Mouse (Mus musculus) right cerebral cortex, adult 18-20 months (tissue): Measurements from ENCODE around the gene Dnase2b.

Experiments used
- DNase-seq: peaks from one replicate; pipeline ENCODE4 v3.0.0; 2022; ENCODE audit warnings: mixed read lengths

The Dnase2b gene

GRCm38 (mm10) chr3:146567884-146568530, 47.4 kb downstream of the Dnase2b start:
- peak; percentile 55 for DNase-seq

GRCm38 (mm10) chr3:146567366-146567765, 48.0 kb downstream of the Dnase2b start:
- no peak for DNase-seq

GRCm38 (mm10) chr3:146565065-146565411, 50.4 kb downstream of the Dnase2b start:
- no peak for DNase-seq

- DNase-seq: peak; percentile 69
These were observed 50.9 kb downstream of the Dnase2b start for GRCm38 (mm10) chr3:146564268-146565064.

- no peak for DNase-seq
These were observed 52.5 kb downstream of the Dnase2b start for GRCm38 (mm10) chr3:146562936-146563335.

- DNase-seq: no peak
These were observed 57.9 kb downstream of the Dnase2b start for GRCm38 (mm10) chr3:146557507-146557906.

DNA sequence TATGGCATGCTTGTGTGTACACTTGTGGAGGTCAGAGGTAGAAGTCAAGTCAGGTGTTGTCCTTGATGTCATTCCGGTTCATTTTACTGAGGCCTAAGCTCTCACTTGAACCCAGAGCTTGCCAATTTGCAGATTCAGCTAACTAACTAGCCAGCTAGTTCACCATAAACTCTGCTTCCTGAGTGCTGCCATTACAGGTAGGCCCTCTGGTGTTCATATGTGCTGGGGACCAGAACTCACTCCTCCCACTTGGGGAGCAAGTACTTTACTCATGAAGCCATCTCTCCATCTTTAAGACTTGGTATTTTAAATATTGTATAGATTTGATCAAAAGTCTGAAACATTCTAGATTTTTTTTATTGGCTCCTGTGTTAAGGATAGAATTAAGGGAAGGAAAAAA, 58.8 kb downstream of the Dnase2b start:
- DNase-seq: no peak

DNA sequence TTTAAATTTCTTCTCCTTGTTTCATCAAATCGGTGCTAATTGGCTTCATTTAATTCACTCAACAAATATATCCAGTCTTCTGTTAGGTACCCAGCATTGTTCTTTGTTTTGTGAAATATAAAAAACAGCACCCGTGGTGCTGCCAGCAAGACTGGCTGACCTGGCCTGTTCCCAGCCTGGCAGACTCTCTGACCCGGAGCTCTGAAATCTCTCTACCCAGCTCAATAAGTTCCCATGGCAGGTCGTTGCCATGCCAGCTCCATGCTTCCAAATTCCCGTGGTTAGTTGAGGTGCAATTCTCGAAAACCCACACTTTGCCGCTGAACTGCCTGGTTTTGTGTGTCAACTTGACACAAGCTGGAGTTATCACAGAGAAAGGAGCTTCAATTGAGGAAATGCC, 60.6 kb downstream of the Dnase2b start:
- no peak for DNase-seq

- no peak for DNase-seq
These were observed 71.8 kb downstream of the Dnase2b start for GRCm38 (mm10) chr3:146543632-146544031.

DNA sequence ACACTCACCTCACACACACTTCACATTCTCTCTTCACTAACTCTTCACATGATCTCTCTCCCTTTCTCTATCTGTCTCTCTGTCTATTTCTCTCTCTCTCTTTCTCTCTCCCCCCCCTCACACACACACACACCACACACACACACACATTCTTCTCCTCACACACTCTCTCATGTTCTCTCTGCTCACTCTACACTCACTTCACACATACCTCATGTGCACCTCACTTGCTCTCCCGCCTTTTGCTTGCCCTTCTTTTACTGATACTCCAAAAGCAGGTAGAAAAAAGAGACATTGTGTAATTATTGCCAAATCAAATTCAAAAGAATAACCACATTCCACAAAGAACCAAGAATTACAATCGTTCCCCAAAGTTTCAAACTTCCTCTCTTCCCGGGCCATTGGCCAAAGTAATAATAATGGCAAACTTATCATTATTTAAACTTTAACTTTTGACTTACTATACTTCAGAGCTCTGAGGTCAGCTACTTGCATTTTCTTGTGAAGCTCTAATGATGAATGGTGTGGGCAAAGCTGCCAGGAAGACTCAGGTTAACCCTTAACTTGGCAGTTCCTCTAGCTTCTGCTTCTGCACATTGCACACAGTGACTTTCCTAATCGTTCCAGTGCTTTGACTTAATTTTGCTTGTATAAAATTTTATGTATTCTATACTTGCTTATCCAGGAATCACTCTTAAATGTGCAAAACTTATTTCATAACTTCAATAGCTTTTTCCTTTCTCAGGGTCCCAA, 74.7 kb downstream of the Dnase2b start:
- DNase-seq: no peak

DNA sequence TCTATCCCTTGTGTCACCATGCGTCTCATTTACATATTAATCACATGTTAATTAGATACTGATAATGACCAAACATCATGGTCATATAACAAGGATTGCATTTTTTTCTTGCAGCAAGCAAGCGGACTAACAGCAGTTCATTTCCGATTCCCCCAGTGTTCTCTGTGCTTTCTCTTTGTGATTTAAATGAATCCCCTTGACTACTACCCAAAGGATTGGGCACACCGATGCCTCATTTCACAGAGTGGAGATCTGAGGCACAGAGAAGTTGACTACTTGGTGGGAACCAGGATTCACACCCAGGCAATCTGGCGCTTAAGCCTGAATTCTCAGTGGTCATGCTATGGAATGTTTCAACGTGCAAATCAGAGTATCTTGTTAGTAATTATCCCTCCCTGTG, 80.4 kb downstream of the Dnase2b start:
- DNase-seq: no peak
